Mouse (Mus musculus): ENCODE results near the gene Rb1.

- TF ChIP-seq CTCF (IDR thresholded peaks at IDR 0.05; ENCODE audit: low read depth) (no peak), EP300 (IDR thresholded peaks at IDR 0.05; ENCODE audit: low read depth) (no peak)
These were observed 116.4 kb downstream of the Rb1 start for GRCm38 (mm10) chr14:73209262-73209661.
